Mouse (Mus musculus) neural tube, embryonic 11.5 days (tissue): ENCODE results near the gene Krtap15. TPM values are rescaled to one million over a fixed set of nuclear protein-coding genes. Genes with fewer than 3 reads are reported as not detected.

ENCODE experiments used
- ATAC-seq: fragments of 200-750 bp; cut with Nextera tagmentation; 2 replicates; pipeline ENCODE4 v1.8.0; 2017; ENCODE audit warnings: moderate number of reproducible peaks, mild to moderate bottlenecking, moderate TSS enrichment, moderate library complexity; ENCODE audit not compliant: insufficient read depth, low FRiP score, low TSS enrichment
- DNase-seq: peaks from one replicate; pipeline ENCODE4 v3.0.0-alpha.2; 2015; ENCODE audit warnings: low spot score
- H3K27ac ChIP-seq: fragments of 300-500 bp; sonication (generic); 2 replicates; pipeline ENCODE4 v1.5.1; 2014; ENCODE audit warnings: low read depth, mild to moderate bottlenecking, low read length
- H3K27me3 ChIP-seq: fragments of 300-500 bp; sonication (generic); 2 replicates; pipeline ENCODE4 v1.6.1; 2014; ENCODE audit warnings: mild to moderate bottlenecking, low read length, mixed read lengths; ENCODE audit not compliant: control insufficient read depth, insufficient read depth
- H3K36me3 ChIP-seq: fragments of 300-500 bp; sonication (generic); 2 replicates; pipeline ENCODE4 v1.6.1; 2014; ENCODE audit warnings: mild to moderate bottlenecking, low read length, moderate library complexity, mixed read lengths; ENCODE audit not compliant: control insufficient read depth, insufficient read depth
- H3K4me1 ChIP-seq: fragments of 300-500 bp; sonication (generic); 2 replicates; pipeline ENCODE4 v1.6.1; 2014; ENCODE audit warnings: low read length, mixed read lengths; ENCODE audit not compliant: control insufficient read depth, insufficient read depth
- H3K4me2 ChIP-seq: fragments of 300-500 bp; sonication (generic); 2 replicates; pipeline ENCODE4 v1.6.1; 2014; ENCODE audit warnings: low read depth, mild to moderate bottlenecking, moderate library complexity
- H3K4me3 ChIP-seq: fragments of 300-500 bp; sonication (generic); 2 replicates; pipeline ENCODE4 v1.5.1; 2014; ENCODE audit warnings: low read depth, low read length
- H3K9ac ChIP-seq: fragments of 300-500 bp; sonication (generic); 2 replicates; pipeline ENCODE4 v1.6.1; 2014; ENCODE audit warnings: mild to moderate bottlenecking, low read length
- H3K9me3 ChIP-seq: fragments of 300-500 bp; sonication (generic); 2 replicates; pipeline ENCODE4 v1.6.1; 2016; ENCODE audit warnings: low read length; ENCODE audit not compliant: control insufficient read depth
- WGBS: fragments of 180-500 bp; shearing (Covaris S2); extraction: QIAGEN DNeasy Blood & Tissue Kit; methylation state at CpG from one replicate; pipeline ENCODE4 v1.1.7; 2014; 5-methylcytosine and 5-hydroxymethylcytosine counted together
- polyA plus RNA-seq: library from polyadenylated mRNA; unstranded; fragments of >200 nt; fragmentation: Nextera tagmentation; extraction: Ambion mirVana; gene quantifications from 2 replicates; pipeline ENCODE4 v1.2.1, GENCODE M21; 2014

The Krtap15 gene
- polyA plus RNA-seq, 1 experiment from 2014 or later = not detected

- no peaks in the 10 kb centered on the region for H3K36me3 ChIP-seq
- no peak for ATAC-seq
- H3K4me2 ChIP-seq = no peak overlapping the region
- no peaks in the 10 kb centered on the region for H3K27me3 ChIP-seq
- no peak for DNase-seq
- no peaks in the 10 kb centered on the region for H3K9me3 ChIP-seq
- no peak overlapping the region for H3K9ac ChIP-seq
- H3K4me1 ChIP-seq = no peaks in the 10 kb centered on the region
- H3K4me3 ChIP-seq = no peak overlapping the region
- H3K27ac ChIP-seq = no peak overlapping the region
- 89% methylated on average over 4 of the region's 4 CpGs for WGBS
Observed at GRCm38 (mm10) chr16:88848558-88848957, 28.5 kb downstream of the Krtap15 start.

GRCm38 (mm10) chr16:88851450-88851849 is 31.4 kb downstream of the Krtap15 start:
- Histone ChIP-seq H3K4me1 (no peaks in the 10 kb centered on the region), H3K27ac (no peak overlapping the region), H3K9me3 (no peaks in the 10 kb centered on the region), H3K36me3 (no peaks in the 10 kb centered on the region), H3K27me3 (no peaks in the 10 kb centered on the region), H3K9ac (no peak overlapping the region), H3K4me2 (no peak overlapping the region), H3K4me3 (no peak overlapping the region)
- WGBS = 10% methylated on average over 5 of the region's 5 CpGs
- ATAC-seq (no peak), DNase-seq (peak; percentile 16)

GRCm38 (mm10) chr16:88864887-88865407 is 44.9 kb downstream of the Krtap15 start:
- no peak overlapping the region for H3K4me3 ChIP-seq
- no peaks in the 10 kb centered on the region for H3K9me3 ChIP-seq
- no peaks in the 10 kb centered on the region for H3K4me1 ChIP-seq
- peak; percentile 58; the same call in 1 of the 2 replicates for ATAC-seq
- H3K27me3 ChIP-seq = no peaks in the 10 kb centered on the region
- no peaks in the 10 kb centered on the region for H3K36me3 ChIP-seq
- DNase-seq = no peak
- H3K4me2 ChIP-seq = no peak overlapping the region
- no peak overlapping the region for H3K9ac ChIP-seq
- no peak overlapping the region for H3K27ac ChIP-seq
- WGBS = 87% methylated on average over 4 of the region's 4 CpGs

- H3K4me2 ChIP-seq = no peak within 1 kb of the TSS
- 93% methylated on average over 6 of the region's 6 CpGs for WGBS
- DNase-seq = no peak
- H3K27ac ChIP-seq = no peak within 1 kb of the TSS
- H3K9ac ChIP-seq = no peak within 1 kb of the TSS
- no peaks in the 10 kb centered on the region for H3K4me1 ChIP-seq
- ATAC-seq = no peak
- no peaks in the 10 kb centered on the region for H3K9me3 ChIP-seq
- no peaks in the 10 kb centered on the region for H3K27me3 ChIP-seq
- H3K36me3 ChIP-seq = no peaks in the 10 kb centered on the region
- no peak within 1 kb of the TSS for H3K4me3 ChIP-seq
Observed at GRCm38 (mm10) chr16:88869311-88869710, 49.3 kb downstream of the Krtap15 start, which contains the start of gene Krtap19-1. Gene Krtap19-1, minus strand, starts transcription at chr16:88869411.

GRCm38 (mm10) chr16:88874169-88874568 is 54.2 kb downstream of the Krtap15 start, which contains the start of gene Krtap19-2:
Gene Krtap19-2, minus strand, starts transcription at chr16:88874269.
- H3K9ac ChIP-seq = no peak within 1 kb of the TSS
- no peak within 1 kb of the TSS for H3K4me3 ChIP-seq
- no peaks in the 10 kb centered on the region for H3K27me3 ChIP-seq
- DNase-seq = no peak
- 96% methylated on average over 3 of the region's 3 CpGs for WGBS
- no peaks in the 10 kb centered on the region for H3K36me3 ChIP-seq
- H3K4me1 ChIP-seq = no peaks in the 10 kb centered on the region
- no peak within 1 kb of the TSS for H3K27ac ChIP-seq
- H3K9me3 ChIP-seq = no peaks in the 10 kb centered on the region
- ATAC-seq = no peak
- no peak within 1 kb of the TSS for H3K4me2 ChIP-seq

GRCm38 (mm10) chr16:88877938-88878337 is 57.9 kb downstream of the Krtap15 start, which contains the start of gene Krtap19-3:
Gene Krtap19-3, minus strand, starts transcription at chr16:88878038.
- no peaks in the 10 kb centered on the region for H3K36me3 ChIP-seq
- H3K9me3 ChIP-seq = no peaks in the 10 kb centered on the region
- ATAC-seq (no peak), DNase-seq (no peak)
- 98% methylated on average over 2 of the region's 2 CpGs for WGBS
- no peaks in the 10 kb centered on the region for H3K27me3 ChIP-seq
- no peak within 1 kb of the TSS for H3K4me2 ChIP-seq
- H3K27ac ChIP-seq = no peak within 1 kb of the TSS
- no peaks in the 10 kb centered on the region for H3K4me1 ChIP-seq
- H3K9ac ChIP-seq = no peak within 1 kb of the TSS
- no peak within 1 kb of the TSS for H3K4me3 ChIP-seq

Other genes starting within 250 kb of the Krtap15 start
- not detected in 2 replicates for gene Krtap24-1, start 207.9 kb upstream of the Krtap15 start, polyA plus RNA-seq
- gene 2310079G19Rik, start 192.5 kb upstream of the Krtap15 start, polyA plus RNA-seq = not detected in 2 replicates
- not detected in 2 replicates for gene Krtap26-1, start 172.4 kb upstream of the Krtap15 start, polyA plus RNA-seq
- gene Krtap27-1, start 148.5 kb upstream of the Krtap15 start, polyA plus RNA-seq = not detected in 2 replicates
- gene 2310061N02Rik, start 112.3 kb upstream of the Krtap15 start, polyA plus RNA-seq = not detected in 2 replicates
- not detected in 2 replicates for gene Krtap13-1, start 91.4 kb upstream of the Krtap15 start, polyA plus RNA-seq
- gene Krtap13, start 68.6 kb upstream of the Krtap15 start, polyA plus RNA-seq = not detected in 2 replicates
- not detected in 2 replicates for gene 2310034C09Rik, start 61.4 kb upstream of the Krtap15 start, polyA plus RNA-seq
- gene 2310057N15Rik, start 46.0 kb upstream of the Krtap15 start, polyA plus RNA-seq = not detected in 2 replicates
- gene Gm5965, start 42.3 kb upstream of the Krtap15 start, polyA plus RNA-seq = not detected in 2 replicates
- not detected in 2 replicates for gene Gm20741, start 8.0 kb upstream of the Krtap15 start, polyA plus RNA-seq
- not detected in 2 replicates for gene Krtap14, start 5.9 kb downstream of the Krtap15 start, polyA plus RNA-seq
- gene Krtap19-1, start 49.2 kb downstream of the Krtap15 start, polyA plus RNA-seq = not detected in 2 replicates
- gene Krtap19-2, start 54.1 kb downstream of the Krtap15 start, polyA plus RNA-seq = not detected in 2 replicates
- gene Krtap19-3, start 57.8 kb downstream of the Krtap15 start, polyA plus RNA-seq = not detected in 2 replicates
- gene Krtap19-4, start 64.9 kb downstream of the Krtap15 start, polyA plus RNA-seq = not detected in 2 replicates
- gene Krtap19-5, start 76.2 kb downstream of the Krtap15 start, polyA plus RNA-seq = not detected in 2 replicates
- not detected in 2 replicates for gene Krtap19-9b, start 112.0 kb downstream of the Krtap15 start, polyA plus RNA-seq
- not detected in 2 replicates for gene Krtap16-3, start 142.7 kb downstream of the Krtap15 start, polyA plus RNA-seq
- gene Krtap22-2, start 190.5 kb downstream of the Krtap15 start, polyA plus RNA-seq = not detected in 2 replicates
- gene Gm10229, start 195.1 kb downstream of the Krtap15 start, polyA plus RNA-seq = not detected in 2 replicates
- not detected in 2 replicates for gene Krtap6-1, start 211.5 kb downstream of the Krtap15 start, polyA plus RNA-seq
- not detected in 2 replicates for gene Gm10228, start 221.3 kb downstream of the Krtap15 start, polyA plus RNA-seq
- not detected in 2 replicates for gene Krtap6-5, start 227.7 kb downstream of the Krtap15 start, polyA plus RNA-seq
- not detected in 2 replicates for gene 1110025L11Rik, start 243.8 kb downstream of the Krtap15 start, polyA plus RNA-seq